Mouse (Mus musculus) forebrain, postnatal 0 days (tissue): ENCODE data around the gene Ccdc169. TPM values are rescaled to one million over a fixed set of nuclear protein-coding genes. Genes with fewer than 3 reads are reported as not detected.

Experiments used
- ATAC-seq: fragments of 200-750 bp; cut with Nextera tagmentation; 2 replicates; pipeline ENCODE4 v1.8.0; 2017; ENCODE audit warnings: mild to moderate bottlenecking, moderate library complexity
- DNase-seq: peaks from one replicate; pipeline ENCODE4 v3.0.0-alpha.2; 2015
- H3K27ac ChIP-seq: fragments of 300-500 bp; sonication (generic); 2 replicates; pipeline ENCODE4 v1.5.1; 2014; ENCODE audit warnings: low read depth, mild to moderate bottlenecking, antibody characterized with exemption, low read length, moderate library complexity, mixed read lengths
- H3K27me3 ChIP-seq: fragments of 300-500 bp; sonication (generic); 2 replicates; pipeline ENCODE4 v1.6.1; 2014; ENCODE audit warnings: mild to moderate bottlenecking, low read length, mixed read lengths; ENCODE audit not compliant: insufficient read depth
- H3K36me3 ChIP-seq: fragments of 300-500 bp; sonication (generic); 2 replicates; pipeline ENCODE4 v1.6.1; 2014; ENCODE audit warnings: mild to moderate bottlenecking, moderate library complexity; ENCODE audit not compliant: insufficient read depth
- H3K4me1 ChIP-seq: fragments of 300-500 bp; sonication (generic); 2 replicates; pipeline ENCODE4 v1.6.1; 2014; ENCODE audit warnings: antibody characterized with exemption; ENCODE audit not compliant: insufficient read depth
- H3K4me2 ChIP-seq: fragments of 300-500 bp; sonication (generic); 2 replicates; pipeline ENCODE4 v1.6.1; 2014; ENCODE audit warnings: low read depth, mild to moderate bottlenecking, moderate library complexity
- H3K4me3 ChIP-seq: fragments of 300-500 bp; sonication (generic); 2 replicates; pipeline ENCODE4 v1.5.1; 2014; ENCODE audit warnings: low read depth, low read length, mixed read lengths
- H3K9ac ChIP-seq: fragments of 300-500 bp; sonication (generic); 2 replicates; pipeline ENCODE4 v1.6.1; 2014; ENCODE audit warnings: mild to moderate bottlenecking
- H3K9me3 ChIP-seq: fragments of 300-500 bp; sonication (generic); 2 replicates; pipeline ENCODE4 v1.6.1; 2016; ENCODE audit warnings: low read length
- CTCF ChIP-seq: sonication (generic); IDR thresholded peaks from 2 replicates; pipeline ENCODE4 v1.5.1; 2016; ENCODE audit warnings: antibody characterized with exemption, control low read depth, low read depth
- WGBS: fragments of 180-500 bp; shearing (Covaris S2); extraction: QIAGEN DNeasy Blood & Tissue Kit; methylation state at CpG from one replicate; pipeline ENCODE4 v1.1.7; 2014; 5-methylcytosine and 5-hydroxymethylcytosine counted together
- polyA plus RNA-seq: library from polyadenylated mRNA; unstranded; fragments of >200 nt; fragmentation: Nextera tagmentation; extraction: Ambion mirVana; gene quantifications from 2 replicates; pipeline ENCODE4 v1.2.1, GENCODE M21; 2015
- total RNA-seq: library from RNA; depleted of rRNA; stranded (reverse); fragments of >200 nt; gene quantifications from 2 replicates; pipeline ENCODE4 v1.2.3, GENCODE M21; 2014

Gene Ccdc169
- total and polyA plus RNA-seq, 2 experiments from 2014 or later: 0.06 TPM; not detected in 1

GRCm38 (mm10) chr3:55109097-55109496 lies 28.0 kb upstream of the Ccdc169 start:
- TF ChIP-seq CTCF: no peak
- H3K4me1 ChIP-seq: no peaks in the 10 kb centered on the region
- no peak for DNase-seq
- H3K4me2 ChIP-seq: no peak overlapping the region
- no peak overlapping the region for H3K4me3 ChIP-seq
- H3K9ac ChIP-seq: no peak overlapping the region
- H3K9me3 ChIP-seq: no peaks in the 10 kb centered on the region
- H3K36me3 ChIP-seq: no peaks in the 10 kb centered on the region
- H3K27me3 ChIP-seq: no peaks in the 10 kb centered on the region
- ATAC-seq: no peak
- WGBS: 86% methylated on average over 4 of the region's 4 CpGs
- no peak overlapping the region for H3K27ac ChIP-seq

GRCm38 (mm10) chr3:55111935-55112709 lies 25.0 kb upstream of the Ccdc169 start, which contains the start of gene Spg20:
Spg20 (plus strand) TSS chr3:55112108.
- Histone ChIP-seq H3K4me1 (no peaks in the 10 kb centered on the region), H3K4me2 (peak within 1 kb of the TSS; percentile 79), H3K36me3 (peaks cover 3% of the 10 kb centered on the region; the same call in 1 of the 2 replicates), H3K27me3 (no peaks in the 10 kb centered on the region), H3K9me3 (no peaks in the 10 kb centered on the region), H3K9ac (peak within 1 kb of the TSS; percentile 96), H3K4me3 (peak within 1 kb of the TSS; percentile 67), H3K27ac (peak within 1 kb of the TSS; percentile 88)
- WGBS: under 1% methylated on average over 58 of the region's 58 CpGs
- ATAC-seq (peak; percentile 96), DNase-seq (peak; percentile 95)
- TF ChIP-seq CTCF: peak; percentile 99

DNA sequence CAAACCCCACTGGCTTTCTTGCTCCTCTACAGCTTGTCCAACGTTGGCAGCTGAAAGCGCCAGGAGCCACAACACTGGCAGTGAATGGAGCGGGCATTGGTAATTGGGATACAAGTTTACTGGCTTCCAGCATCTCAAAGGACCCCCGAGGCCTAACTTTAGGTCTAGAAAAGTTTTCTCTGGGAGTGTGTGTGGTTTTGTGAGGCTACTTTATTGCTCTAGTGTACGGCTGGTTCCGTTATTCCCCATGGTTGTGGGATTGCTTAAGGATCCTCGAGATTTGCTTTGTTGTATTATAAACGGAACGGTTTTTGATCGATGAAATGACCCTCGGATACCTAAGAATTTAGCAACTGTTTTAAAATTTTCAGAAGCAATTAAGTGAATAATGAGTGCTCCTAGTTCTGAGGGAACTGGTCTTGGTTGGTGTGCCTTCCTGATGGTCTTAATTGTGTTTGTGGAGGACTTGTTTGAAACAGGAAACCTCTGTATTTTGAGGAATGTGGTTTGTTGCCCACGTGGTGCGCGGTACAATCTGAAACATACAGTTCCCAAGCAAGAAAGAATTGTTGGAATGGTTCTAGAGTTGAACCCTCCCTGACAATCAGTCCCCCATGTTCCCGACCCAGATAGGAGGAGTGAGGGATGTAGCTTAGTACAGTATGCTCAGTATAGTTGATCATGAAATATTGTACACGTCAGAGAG lies 24.3 kb upstream of the Ccdc169 start:
- H3K4me2 ChIP-seq: peak overlapping the region; percentile 79
- H3K4me3 ChIP-seq: peak overlapping the region; percentile 67
- no peaks in the 10 kb centered on the region for H3K4me1 ChIP-seq
- peak overlapping the region; percentile 96 for H3K9ac ChIP-seq
- 32% methylated on average over 16 of the region's 16 CpGs for WGBS
- H3K9me3 ChIP-seq: no peaks in the 10 kb centered on the region
- peak; percentile 59 for DNase-seq
- H3K27ac ChIP-seq: peak overlapping the region; percentile 88
- peaks cover 9% of the 10 kb centered on the region; the same call in 1 of the 2 replicates for H3K36me3 ChIP-seq
- ATAC-seq: no peak; the same call in 1 of the 2 replicates
- no peaks in the 10 kb centered on the region for H3K27me3 ChIP-seq
- TF ChIP-seq CTCF: no peak

DNA sequence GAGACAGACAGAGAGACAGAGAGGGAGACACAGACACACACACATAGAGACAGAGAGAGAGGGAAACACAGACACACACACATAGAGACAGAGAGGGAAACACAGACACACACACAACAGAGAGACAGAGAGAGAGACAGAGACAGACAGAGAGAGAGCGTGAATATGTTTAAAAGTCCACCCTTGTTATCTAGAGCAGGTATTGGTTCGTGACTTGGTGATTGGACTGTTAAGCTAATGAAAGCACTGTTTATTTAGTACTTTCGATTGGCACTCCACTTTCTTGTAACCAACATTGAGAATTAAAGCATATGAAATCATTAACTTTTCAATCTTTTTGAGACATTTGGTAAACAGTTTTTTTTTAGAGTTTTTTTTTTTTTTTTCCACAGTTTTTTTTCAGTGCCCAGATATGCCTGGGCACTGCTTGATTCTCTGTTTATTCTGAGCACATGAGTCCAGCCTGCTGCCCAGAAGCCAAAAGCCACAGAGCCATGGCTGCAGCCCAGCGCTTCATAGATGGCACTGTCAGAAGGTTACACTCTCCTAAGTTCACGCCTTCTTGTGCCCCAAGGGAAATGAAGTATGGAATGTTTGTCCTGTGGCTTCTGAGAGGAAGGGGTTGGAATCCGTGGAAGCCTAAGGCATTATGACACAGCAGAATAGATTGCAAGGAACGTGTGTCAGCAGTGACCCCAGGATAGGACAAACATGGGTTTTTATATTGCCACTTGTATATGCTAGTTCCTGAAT lies 22.6 kb upstream of the Ccdc169 start:
- no peak for DNase-seq

DNA sequence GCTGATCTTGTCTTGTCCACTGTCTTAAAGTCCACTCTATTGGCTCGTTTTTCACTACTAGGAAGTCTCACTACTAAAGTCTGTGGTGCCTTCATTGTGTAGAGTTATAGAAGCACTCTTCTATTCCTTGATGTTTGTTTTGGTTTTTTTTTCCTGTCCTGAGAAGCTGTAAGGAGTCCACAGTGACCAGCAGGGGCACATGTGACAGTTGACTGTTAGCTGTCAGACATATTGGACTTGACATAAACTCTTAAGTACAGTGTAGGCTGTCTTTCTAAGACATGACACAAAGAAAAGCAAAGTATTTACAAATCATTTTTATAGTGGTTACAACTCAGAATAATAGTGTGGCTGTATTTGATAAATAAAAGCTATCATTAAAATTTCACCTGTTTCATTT lies 22.1 kb upstream of the Ccdc169 start:
- WGBS: 70% methylated on average over 1 of the region's 1 CpGs
- H3K36me3 ChIP-seq: peaks cover 22% of the 10 kb centered on the region
- H3K4me3 ChIP-seq: no peak overlapping the region
- no peak for TF ChIP-seq CTCF
- no peaks in the 10 kb centered on the region for H3K27me3 ChIP-seq
- H3K4me2 ChIP-seq: no peak overlapping the region
- H3K4me1 ChIP-seq: no peaks in the 10 kb centered on the region
- no peak for DNase-seq
- H3K9ac ChIP-seq: no peak overlapping the region
- ATAC-seq: no peak
- H3K27ac ChIP-seq: no peak overlapping the region
- no peaks in the 10 kb centered on the region for H3K9me3 ChIP-seq

More for the DNA sequence above, 22.6 kb upstream of the Ccdc169 start:
- Histone ChIP-seq H3K9me3 (no peaks in the 10 kb centered on the region), H3K27me3 (no peaks in the 10 kb centered on the region), H3K27ac (no peak overlapping the region), H3K9ac (no peak overlapping the region), H3K36me3 (peaks cover 22% of the 10 kb centered on the region), H3K4me2 (no peak overlapping the region), H3K4me1 (no peaks in the 10 kb centered on the region), H3K4me3 (no peak overlapping the region)
- no peak for TF ChIP-seq CTCF
- ATAC-seq: no peak
- WGBS: 71% methylated on average over 7 of the region's 7 CpGs

- Histone ChIP-seq H3K4me2 (no peak overlapping the region), H3K9me3 (no peaks in the 10 kb centered on the region), H3K9ac (no peak overlapping the region), H3K27ac (no peak overlapping the region), H3K4me1 (no peaks in the 10 kb centered on the region), H3K4me3 (no peak overlapping the region), H3K27me3 (no peaks in the 10 kb centered on the region), H3K36me3 (peaks cover 26% of the 10 kb centered on the region)
- no peak for TF ChIP-seq CTCF
- no peak for DNase-seq
- WGBS: 93% methylated on average over 8 of the region's 8 CpGs
- no peak for ATAC-seq
These were observed 21.1 kb upstream of the Ccdc169 start for GRCm38 (mm10) chr3:55115989-55116388.
